Mouse (Mus musculus): ENCODE measurements around the gene Rfc4. TPM values are rescaled to one million over a fixed set of nuclear protein-coding genes. Genes with fewer than 3 reads are reported as not detected.

Gene Rfc4
- polyA plus RNA-seq, 2 experiments, result 12.1 to 91.4 TPM

DNA sequence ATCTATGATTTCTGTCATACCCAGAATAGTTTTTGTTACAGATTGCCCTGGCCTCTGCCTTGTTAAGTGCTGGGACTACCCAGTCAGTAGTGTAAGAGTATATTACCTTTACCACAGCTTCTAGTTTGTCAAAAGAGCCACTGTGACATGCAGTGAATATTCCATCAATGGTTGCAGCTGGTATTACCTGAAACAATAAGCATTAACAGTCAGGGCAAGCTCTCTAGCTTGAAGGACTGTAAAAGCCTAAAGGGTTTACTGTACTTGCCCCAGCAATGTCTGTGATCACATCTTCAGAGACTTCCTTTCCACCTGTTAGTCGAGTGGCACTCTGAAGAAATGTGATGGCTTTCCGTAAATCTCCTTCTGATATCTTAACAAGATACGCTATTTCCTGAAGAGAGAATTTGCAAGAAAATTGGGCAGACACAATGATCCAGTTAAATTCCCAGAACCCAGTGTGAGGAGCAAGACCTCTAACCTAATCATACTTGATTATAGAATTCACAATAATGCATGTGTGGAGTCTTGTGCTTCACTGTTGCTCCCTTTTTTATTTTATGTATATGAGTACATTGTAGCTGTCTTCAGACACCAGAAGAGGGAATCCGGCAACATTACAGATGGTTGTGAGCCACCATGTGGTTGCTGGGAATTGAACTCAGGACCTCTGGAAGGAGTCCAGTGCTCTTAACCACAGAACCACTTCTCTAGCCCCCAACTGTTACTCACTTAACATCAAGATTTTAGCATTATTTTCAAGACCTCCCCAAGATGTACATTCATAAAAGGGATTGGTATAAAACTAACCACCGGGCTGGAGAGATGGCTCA, 13.0 kb downstream of the Rfc4 start:
- peaks cover 66% of the 10 kb centered on the region for H3K36me3 ChIP-seq (ENCODE audit: control insufficient read depth, insufficient read depth, low read length)
- H3K27ac ChIP-seq (replicated peaks; ENCODE audit: low read depth, low read length), result no peak overlapping the region
- no peak for DNase-seq (ENCODE audit: low spot score)
- no peak for TF ChIP-seq POLR2A (IDR thresholded peaks at IDR 0.05; ENCODE audit: borderline replicate concordance, extremely low read depth, insufficient read depth, insufficient read length)
- H3K9ac ChIP-seq (ENCODE audit: low read depth, low read length, severe bottlenecking), result no peak overlapping the region
- no peak overlapping the region for H3K4me3 ChIP-seq (replicated peaks; ENCODE audit: low read length)
- ATAC-seq (ENCODE audit: low FRiP score, low read depth), result 0 out of 2 replicates have a peak, but pooled peaks have one; percentile 12
- H3K27me3 ChIP-seq (ENCODE audit: control insufficient read depth, insufficient read depth, low read length), result no peaks in the 10 kb centered on the region
- 63% methylated on average over 5 of the region's 5 CpGs for WGBS
- no peaks in the 10 kb centered on the region for H3K9me3 ChIP-seq (ENCODE audit: control insufficient read depth, low read length)
- H3K4me1 ChIP-seq (ENCODE audit: control insufficient read depth, insufficient read depth, low read length), result peaks cover 10% of the 10 kb centered on the region
- no peak overlapping the region for H3K4me2 ChIP-seq (replicated peaks; ENCODE audit: low read depth, low read length, severe bottlenecking)

- Histone ChIP-seq H3K9me3 (ENCODE audit: control insufficient read depth, low read length) (no peaks in the 10 kb centered on the region), H3K36me3 (ENCODE audit: control insufficient read depth, insufficient read depth, low read length) (peaks cover 68% of the 10 kb centered on the region), H3K4me2 (replicated peaks; ENCODE audit: low read depth, low read length, severe bottlenecking) (no peak overlapping the region), H3K27ac (replicated peaks; ENCODE audit: low read depth, low read length) (no peak overlapping the region), H3K4me1 (ENCODE audit: control insufficient read depth, insufficient read depth, low read length) (peaks cover 13% of the 10 kb centered on the region), H3K27me3 (ENCODE audit: control insufficient read depth, insufficient read depth, low read length) (no peaks in the 10 kb centered on the region), H3K4me3 (replicated peaks; ENCODE audit: low read length) (no peak overlapping the region), H3K9ac (ENCODE audit: low read depth, low read length, severe bottlenecking) (no peak overlapping the region)
- ATAC-seq (ENCODE audit: low FRiP score, low read depth), result no peak
- DNase-seq (ENCODE audit: low spot score), result no peak
- no peak for TF ChIP-seq POLR2A (IDR thresholded peaks at IDR 0.05; ENCODE audit: borderline replicate concordance, extremely low read depth, insufficient read depth, insufficient read length)
Measured at GRCm38 (mm10) chr16:23113903-23114302, 13.6 kb downstream of the Rfc4 start.

DNA sequence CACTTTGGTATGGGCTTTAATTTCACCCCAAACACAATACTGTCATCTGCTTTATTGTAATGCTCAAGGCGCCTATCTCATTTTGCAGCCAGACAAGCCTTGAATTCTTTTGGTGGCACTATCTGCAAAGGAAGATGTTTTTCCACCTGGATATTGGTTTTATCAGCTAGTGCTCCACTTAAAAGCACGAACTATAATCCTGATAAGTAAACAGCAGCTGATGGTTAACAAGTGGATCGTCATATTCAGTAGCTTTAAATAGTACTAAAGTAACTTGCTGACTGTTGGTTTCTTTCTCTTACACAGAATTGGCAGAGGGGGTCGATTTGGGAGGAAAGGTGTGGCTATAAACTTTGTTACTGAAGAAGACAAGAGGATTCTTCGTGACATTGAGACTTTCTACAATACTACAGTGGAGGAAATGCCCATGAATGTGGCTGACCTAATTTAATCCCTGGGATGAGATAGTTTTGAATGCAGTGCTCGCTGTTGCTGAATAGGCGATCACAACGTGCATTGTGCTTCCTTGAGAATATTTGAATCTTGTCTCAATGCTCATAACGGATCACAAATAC, 14.6 kb downstream of the Rfc4 start:
- 55% methylated on average over 9 of the region's 9 CpGs for WGBS
- H3K27me3 ChIP-seq (ENCODE audit: control insufficient read depth, insufficient read depth, low read length), result no peaks in the 10 kb centered on the region
- no peak overlapping the region for H3K4me3 ChIP-seq (replicated peaks; ENCODE audit: low read length)
- no peaks in the 10 kb centered on the region for H3K9me3 ChIP-seq (ENCODE audit: control insufficient read depth, low read length)
- TF ChIP-seq POLR2A (IDR thresholded peaks at IDR 0.05; ENCODE audit: borderline replicate concordance, extremely low read depth, insufficient read depth, insufficient read length), result no peak
- H3K4me2 ChIP-seq (replicated peaks; ENCODE audit: low read depth, low read length, severe bottlenecking), result no peak overlapping the region
- no peak overlapping the region for H3K9ac ChIP-seq (ENCODE audit: low read depth, low read length, severe bottlenecking)
- ATAC-seq (ENCODE audit: low FRiP score, low read depth) (no peak), DNase-seq (ENCODE audit: low spot score) (no peak)
- peaks cover 13% of the 10 kb centered on the region for H3K4me1 ChIP-seq (ENCODE audit: control insufficient read depth, insufficient read depth, low read length)
- no peak overlapping the region for H3K27ac ChIP-seq (replicated peaks; ENCODE audit: low read depth, low read length)
- peaks cover 74% of the 10 kb centered on the region for H3K36me3 ChIP-seq (ENCODE audit: control insufficient read depth, insufficient read depth, low read length)

DNA sequence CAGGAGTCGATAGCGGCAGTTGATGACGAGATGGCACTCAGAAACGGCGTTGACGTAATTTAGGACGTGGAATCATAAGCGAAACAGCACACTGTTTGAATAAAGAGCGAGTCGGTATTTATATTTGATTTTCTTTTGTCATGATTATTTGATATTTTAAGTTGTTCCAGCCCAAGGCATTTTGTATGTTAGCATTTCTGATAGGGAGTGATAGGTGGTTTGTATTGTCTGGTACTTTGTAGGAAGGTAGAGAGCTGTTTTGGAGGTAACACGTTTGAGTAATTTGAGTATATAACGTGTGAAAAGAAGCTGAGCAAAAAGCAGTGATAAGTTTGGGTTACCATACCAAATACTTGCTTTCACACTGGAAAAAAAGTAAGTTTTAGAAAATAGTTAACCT, 15.2 kb downstream of the Rfc4 start:
- Histone ChIP-seq H3K36me3 (ENCODE audit: control insufficient read depth, insufficient read depth, low read length) (peaks cover 72% of the 10 kb centered on the region), H3K4me2 (replicated peaks; ENCODE audit: low read depth, low read length, severe bottlenecking) (no peak overlapping the region), H3K9me3 (ENCODE audit: control insufficient read depth, low read length) (no peaks in the 10 kb centered on the region), H3K27ac (replicated peaks; ENCODE audit: low read depth, low read length) (no peak overlapping the region), H3K4me1 (ENCODE audit: control insufficient read depth, insufficient read depth, low read length) (peaks cover 13% of the 10 kb centered on the region), H3K27me3 (ENCODE audit: control insufficient read depth, insufficient read depth, low read length) (no peaks in the 10 kb centered on the region), H3K4me3 (replicated peaks; ENCODE audit: low read length) (no peak overlapping the region), H3K9ac (ENCODE audit: low read depth, low read length, severe bottlenecking) (no peak overlapping the region)
- DNase-seq (ENCODE audit: low spot score) (no peak), ATAC-seq (ENCODE audit: low FRiP score, low read depth) (no peak)
- TF ChIP-seq POLR2A (IDR thresholded peaks at IDR 0.05; ENCODE audit: borderline replicate concordance, extremely low read depth, insufficient read depth, insufficient read length), result no peak
- 80% methylated on average over 12 of the region's 12 CpGs for WGBS

DNA sequence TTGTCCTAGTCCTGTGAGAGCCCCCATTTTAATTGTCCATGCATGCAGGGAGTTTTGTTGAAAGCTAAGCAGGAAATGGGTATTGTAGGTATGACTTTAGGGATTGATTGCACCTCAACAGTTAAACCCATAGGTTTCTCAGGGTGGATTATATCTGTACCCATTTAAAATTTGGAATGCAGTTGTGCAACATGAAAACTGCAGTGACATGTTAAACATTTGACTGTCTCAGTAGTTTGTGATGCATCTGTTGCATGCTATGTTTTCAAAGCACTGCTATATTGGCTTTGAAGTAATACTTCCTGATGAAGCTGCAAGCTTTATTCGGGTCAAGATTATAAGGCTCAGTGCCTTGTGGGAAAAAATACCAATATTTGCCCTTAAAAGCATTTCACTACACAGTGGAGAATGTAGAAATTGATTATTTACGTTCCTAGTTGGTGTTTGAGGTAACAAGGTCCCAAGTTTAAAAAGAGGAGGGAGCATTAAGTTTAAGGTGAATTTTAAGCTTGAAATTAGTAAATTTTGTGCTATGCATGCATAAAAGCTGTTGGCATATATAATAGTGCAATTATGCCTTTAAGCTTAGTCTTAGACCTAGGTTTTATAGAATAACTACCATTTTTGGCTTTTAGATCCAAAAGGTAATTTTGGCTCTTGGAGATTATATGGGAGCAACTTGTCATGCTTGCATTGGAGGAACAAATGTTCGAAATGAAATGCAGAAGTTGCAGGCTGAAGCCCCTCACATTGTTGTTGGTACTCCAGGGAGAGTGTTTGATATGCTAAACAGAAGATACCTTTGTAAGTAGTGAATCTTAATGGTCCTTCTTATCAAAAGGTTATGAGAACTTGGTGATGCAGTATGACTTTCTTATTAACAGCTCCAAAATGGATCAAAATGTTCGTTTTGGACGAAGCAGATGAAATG, 17.9 kb downstream of the Rfc4 start:
- Histone ChIP-seq H3K27ac (replicated peaks; ENCODE audit: low read depth, low read length) (0 out of 2 replicates have a peak overlapping the region, but pooled peaks have one; percentile 28), H3K4me2 (replicated peaks; ENCODE audit: low read depth, low read length, severe bottlenecking) (peak overlapping the region; percentile 94), H3K4me3 (replicated peaks; ENCODE audit: low read length) (peak overlapping the region; percentile 97), H3K36me3 (ENCODE audit: control insufficient read depth, insufficient read depth, low read length) (peaks cover 58% of the 10 kb centered on the region), H3K4me1 (ENCODE audit: control insufficient read depth, insufficient read depth, low read length) (peaks cover 16% of the 10 kb centered on the region), H3K27me3 (ENCODE audit: control insufficient read depth, insufficient read depth, low read length) (no peaks in the 10 kb centered on the region), H3K9ac (ENCODE audit: low read depth, low read length, severe bottlenecking) (peak overlapping the region; percentile 100), H3K9me3 (ENCODE audit: control insufficient read depth, low read length) (no peaks in the 10 kb centered on the region)
- no peak for DNase-seq (ENCODE audit: low spot score)
- 49% methylated on average over 5 of the region's 5 CpGs for WGBS
- TF ChIP-seq POLR2A (IDR thresholded peaks at IDR 0.05; ENCODE audit: borderline replicate concordance, extremely low read depth, insufficient read depth, insufficient read length), result no peak
- ATAC-seq (ENCODE audit: low FRiP score, low read depth), result no peak

Data from limb, embryonic 14.5 days (tissue).